Mouse (Mus musculus): Measurements from ENCODE around the gene Brd3os. TPM values are rescaled to one million over a fixed set of nuclear protein-coding genes. Genes with fewer than 3 reads are reported as not detected.

Brd3os gene
- polyA plus RNA-seq (2015; fragmentation: Nextera tagmentation; extraction: Ambion mirVana) = 10.1 and 11.2 TPM in 2 replicates

- under 1% methylated on average over 36 of the region's 36 CpGs for WGBS
- ATAC-seq (replicated peaks; ENCODE audit: low FRiP score) = peak; percentile 91
Measured at GRCm38 (mm10) chr2:27441767-27442707, at the start of gene Brd3os. Gene Brd3os (plus strand): TSS chr2:27442324.

GRCm38 (mm10) chr2:27394158-27394832, 47.8 kb upstream of the Brd3os start:
- no peaks in the 10 kb centered on the region for H3K36me3 ChIP-seq
- no peaks in the 10 kb centered on the region for H3K27me3 ChIP-seq
- no peak overlapping the region for H3K4me3 ChIP-seq (replicated peaks)
- no peaks in the 10 kb centered on the region; the same call in 1 of the 2 replicates for H3K9me3 ChIP-seq (replicated peaks)
- H3K27ac ChIP-seq = no peak overlapping the region
- no peak overlapping the region for H3K9ac ChIP-seq
- ATAC-seq (replicated peaks; ENCODE audit: low FRiP score) = no peak
- H3K4me1 ChIP-seq = peaks cover 49% of the 10 kb centered on the region
- no peak overlapping the region for H3K4me2 ChIP-seq
- WGBS = 77% methylated on average over 10 of the region's 10 CpGs

More at GRCm38 (mm10) chr2:27441767-27442707, at the start of gene Brd3os:
- Histone ChIP-seq H3K36me3 (peaks cover 32% of the 10 kb centered on the region), H3K27me3 (no peaks in the 10 kb centered on the region), H3K9me3 (replicated peaks) (no peaks in the 10 kb centered on the region), H3K27ac (peak within 1 kb of the TSS; percentile 83), H3K4me2 (peak within 1 kb of the TSS; percentile 81), H3K9ac (peak within 1 kb of the TSS; percentile 71), H3K4me1 (peaks cover 22% of the 10 kb centered on the region), H3K4me3 (replicated peaks) (peak within 1 kb of the TSS; percentile 72)

GRCm38 (mm10) chr2:27396656-27397440, 45.3 kb upstream of the Brd3os start:
- Histone ChIP-seq H3K27ac (no peak overlapping the region; the same call in 1 of the 2 replicates), H3K27me3 (no peaks in the 10 kb centered on the region), H3K4me1 (peaks cover 24% of the 10 kb centered on the region), H3K9me3 (replicated peaks) (no peaks in the 10 kb centered on the region; the same call in 1 of the 2 replicates), H3K36me3 (no peaks in the 10 kb centered on the region), H3K4me2 (no peak overlapping the region), H3K4me3 (replicated peaks) (no peak overlapping the region), H3K9ac (no peak overlapping the region)
- no peak for ATAC-seq (replicated peaks; ENCODE audit: low FRiP score)
- WGBS = 67% methylated on average over 17 of the region's 17 CpGs

GRCm38 (mm10) chr2:27400083-27400482, 42.0 kb upstream of the Brd3os start:
- Histone ChIP-seq H3K4me1 (peaks cover 28% of the 10 kb centered on the region), H3K4me2 (no peak overlapping the region), H3K4me3 (replicated peaks) (no peak overlapping the region), H3K27ac (no peak overlapping the region), H3K27me3 (no peaks in the 10 kb centered on the region), H3K36me3 (no peaks in the 10 kb centered on the region), H3K9me3 (replicated peaks) (no peaks in the 10 kb centered on the region; the same call in 1 of the 2 replicates), H3K9ac (no peak overlapping the region)
- 93% methylated on average over 2 of the region's 2 CpGs for WGBS
- ATAC-seq (replicated peaks; ENCODE audit: low FRiP score) = no peak

- ATAC-seq (replicated peaks; ENCODE audit: low FRiP score) = no peak
- 88% methylated on average over 2 of the region's 2 CpGs for WGBS
Measured at GRCm38 (mm10) chr2:27401544-27401943, 40.6 kb upstream of the Brd3os start.

GRCm38 (mm10) chr2:27404375-27405093, 37.6 kb upstream of the Brd3os start:
- no peaks in the 10 kb centered on the region for H3K36me3 ChIP-seq
- H3K27ac ChIP-seq = 0 out of 2 replicates have a peak overlapping the region, but pooled peaks have one; percentile 25
- no peak overlapping the region for H3K9ac ChIP-seq
- H3K27me3 ChIP-seq = no peaks in the 10 kb centered on the region
- no peak overlapping the region for H3K4me2 ChIP-seq
- no peak; the same call in 1 of the 2 replicates for ATAC-seq (replicated peaks; ENCODE audit: low FRiP score)
- peaks cover 48% of the 10 kb centered on the region for H3K4me1 ChIP-seq
- H3K9me3 ChIP-seq (replicated peaks) = no peaks in the 10 kb centered on the region; the same call in 1 of the 2 replicates
- H3K4me3 ChIP-seq (replicated peaks) = no peak overlapping the region
- 50% methylated on average over 6 of the region's 6 CpGs for WGBS

More at GRCm38 (mm10) chr2:27401544-27401943, 40.6 kb upstream of the Brd3os start:
- no peaks in the 10 kb centered on the region for H3K27me3 ChIP-seq
- H3K4me2 ChIP-seq = no peak overlapping the region
- no peak overlapping the region for H3K27ac ChIP-seq
- H3K4me3 ChIP-seq (replicated peaks) = no peak overlapping the region
- H3K4me1 ChIP-seq = peaks cover 29% of the 10 kb centered on the region
- no peaks in the 10 kb centered on the region; the same call in 1 of the 2 replicates for H3K9me3 ChIP-seq (replicated peaks)
- H3K9ac ChIP-seq = no peak overlapping the region
- no peaks in the 10 kb centered on the region for H3K36me3 ChIP-seq

GRCm38 (mm10) chr2:27405094-27405884, 36.8 kb upstream of the Brd3os start:
- Histone ChIP-seq H3K4me3 (replicated peaks) (no peak overlapping the region), H3K36me3 (no peaks in the 10 kb centered on the region), H3K9me3 (replicated peaks) (no peaks in the 10 kb centered on the region), H3K4me2 (no peak overlapping the region), H3K27me3 (no peaks in the 10 kb centered on the region), H3K27ac (peak overlapping the region; percentile 25; the same call in 1 of the 2 replicates), H3K9ac (no peak overlapping the region), H3K4me1 (peaks cover 48% of the 10 kb centered on the region)
- ATAC-seq (replicated peaks; ENCODE audit: low FRiP score) = no peak
- 40% methylated on average over 5 of the region's 5 CpGs for WGBS

- no peaks in the 10 kb centered on the region for H3K9me3 ChIP-seq (replicated peaks)
- 63% methylated on average over 5 of the region's 5 CpGs for WGBS
- H3K9ac ChIP-seq = no peak overlapping the region
- no peak overlapping the region for H3K4me2 ChIP-seq
- no peaks in the 10 kb centered on the region for H3K36me3 ChIP-seq
- no peaks in the 10 kb centered on the region for H3K27me3 ChIP-seq
- peaks cover 63% of the 10 kb centered on the region for H3K4me1 ChIP-seq
- no peak overlapping the region for H3K4me3 ChIP-seq (replicated peaks)
- ATAC-seq (replicated peaks; ENCODE audit: low FRiP score) = no peak
- H3K27ac ChIP-seq = no peak overlapping the region
Measured at GRCm38 (mm10) chr2:27406928-27407327, 35.2 kb upstream of the Brd3os start.

- WGBS = 64% methylated on average over 3 of the region's 3 CpGs
- no peak overlapping the region for H3K27ac ChIP-seq
- H3K9me3 ChIP-seq (replicated peaks) = no peaks in the 10 kb centered on the region
- no peaks in the 10 kb centered on the region for H3K36me3 ChIP-seq
- peaks cover 74% of the 10 kb centered on the region for H3K4me1 ChIP-seq
- ATAC-seq (replicated peaks; ENCODE audit: low FRiP score) = no peak
- H3K4me2 ChIP-seq = no peak overlapping the region
- H3K27me3 ChIP-seq = no peaks in the 10 kb centered on the region
- H3K4me3 ChIP-seq (replicated peaks) = no peak overlapping the region
- no peak overlapping the region for H3K9ac ChIP-seq
Measured at GRCm38 (mm10) chr2:27408194-27408593, 33.9 kb upstream of the Brd3os start.

- Histone ChIP-seq H3K36me3 (no peaks in the 10 kb centered on the region), H3K4me3 (replicated peaks) (no peak overlapping the region), H3K4me2 (no peak overlapping the region), H3K27me3 (no peaks in the 10 kb centered on the region), H3K9me3 (replicated peaks) (no peaks in the 10 kb centered on the region), H3K9ac (no peak overlapping the region), H3K4me1 (peaks cover 74% of the 10 kb centered on the region), H3K27ac (peak overlapping the region; percentile 83)
- ATAC-seq (replicated peaks; ENCODE audit: low FRiP score) = no peak
- WGBS = 71% methylated on average over 6 of the region's 6 CpGs
Measured at GRCm38 (mm10) chr2:27410518-27411140, 31.5 kb upstream of the Brd3os start.
